Mouse (Mus musculus): ENCODE data around the gene Tfrc. TPM values are rescaled to one million over a fixed set of nuclear protein-coding genes. Genes with fewer than 3 reads are reported as not detected.

Gene Tfrc
- total and polyA plus RNA-seq, 3 experiments, result 190 to 840 (median 358) TPM

DNA sequence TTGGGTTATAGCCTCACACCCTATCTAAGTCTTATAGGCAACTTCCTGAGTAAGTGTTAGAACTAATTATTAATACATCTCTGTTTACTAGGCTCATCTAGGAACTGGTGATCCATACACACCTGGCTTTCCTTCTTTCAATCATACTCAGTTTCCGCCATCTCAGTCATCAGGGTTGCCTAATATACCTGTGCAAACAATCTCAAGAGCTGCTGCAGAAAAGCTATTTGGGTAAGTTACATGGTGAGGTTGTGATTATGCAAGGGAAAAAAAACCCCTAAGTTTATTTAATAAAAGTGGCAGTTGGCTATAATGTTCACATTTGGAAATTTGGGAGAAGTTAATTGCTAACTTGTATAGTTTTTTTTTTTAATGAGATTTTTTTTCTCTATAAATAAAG is 10.2 kb downstream of the Tfrc start:
- Histone ChIP-seq H3K79me2 (replicated peaks; ENCODE audit: control insufficient read depth, extremely low read depth, insufficient read depth, poor library complexity, severe bottlenecking) (peaks cover under 1% of the 10 kb centered on the region), H3K36me3 (replicated peaks in 1 of 2; ENCODE audit: control insufficient read depth in 1 of 2, insufficient read depth in 1 of 2, low read length in 1 of 2) (peaks cover 55 to 92% of the 10 kb centered on the region in 2 experiments), H3K27me3 (replicated peaks) (no peaks in the 10 kb centered on the region), H3K4me1 (ENCODE audit: control insufficient read depth in 1 of 2, insufficient read depth in 2 of 2) (peaks cover 0 to 5% of the 10 kb centered on the region in 2 experiments; a peak in 1 of 4 replicates), H3K9me3 (replicated peaks; ENCODE audit: low read length) (no peaks in the 10 kb centered on the region), H3K27ac (ENCODE audit: insufficient read depth, low read depth) (no peak overlapping the region), H3K4me2 (ENCODE audit: insufficient read depth, low read depth, poor library complexity, severe bottlenecking) (no peak overlapping the region), H3K9ac (ENCODE audit: insufficient read depth, low read depth) (no peak overlapping the region), H3K4me3 (replicated peaks in 1 of 3; ENCODE audit: low read depth in 2 of 3, low read length in 2 of 3, poor library complexity in 1 of 3) (no peak overlapping the region)
- no peak for TF ChIP-seq E2F4 (IDR thresholded peaks at IDR 0.05; ENCODE audit: insufficient replicate concordance, low read depth, low read length)
- TF ChIP-seq ZMIZ1 (IDR thresholded peaks at IDR 0.05; ENCODE audit: low read depth, low read length), result no peak
- TF ChIP-seq JUN (IDR thresholded peaks at IDR 0.05; ENCODE audit: insufficient read depth, low read depth, low read length), result no peak
- TF ChIP-seq UBTF (IDR thresholded peaks at IDR 0.05; ENCODE audit: low read depth, low read length), result no peak
- no peak for TF ChIP-seq MAZ (IDR thresholded peaks at IDR 0.05; ENCODE audit: low read depth, low read length)
- TF ChIP-seq EP300 (IDR thresholded peaks at IDR 0.05; ENCODE audit: low read length), result no peak
- TF ChIP-seq BHLHE40 (IDR thresholded peaks at IDR 0.05; ENCODE audit: low read depth, low read length), result no peak
- no peak for TF ChIP-seq SIN3A (IDR thresholded peaks at IDR 0.05; ENCODE audit: low read length)
- TF ChIP-seq JUND (conservative IDR thresholded peaks at IDR 0.05; ENCODE audit: low read depth, low read length), result no peak
- TF ChIP-seq ETS1 (conservative IDR thresholded peaks at IDR 0.05; ENCODE audit: low read depth, low read length), result no peak
- dilution Hi-C loops (cut with MboI; ENCODE audit: extremely low pct_ligation_motif_present, extremely low pct_unique_long_range_greater_than_20kb, low sequenced_read_pairs), result no loop called here
- in situ Hi-C loops (cut with MboI; ENCODE audit: low pct_ligation_motif_present, low pct_unique_long_range_greater_than_20kb, low sequenced_read_pairs), result no loop called here
- DNase-seq (ENCODE audit: extremely low read depth), result no peak

DNA sequence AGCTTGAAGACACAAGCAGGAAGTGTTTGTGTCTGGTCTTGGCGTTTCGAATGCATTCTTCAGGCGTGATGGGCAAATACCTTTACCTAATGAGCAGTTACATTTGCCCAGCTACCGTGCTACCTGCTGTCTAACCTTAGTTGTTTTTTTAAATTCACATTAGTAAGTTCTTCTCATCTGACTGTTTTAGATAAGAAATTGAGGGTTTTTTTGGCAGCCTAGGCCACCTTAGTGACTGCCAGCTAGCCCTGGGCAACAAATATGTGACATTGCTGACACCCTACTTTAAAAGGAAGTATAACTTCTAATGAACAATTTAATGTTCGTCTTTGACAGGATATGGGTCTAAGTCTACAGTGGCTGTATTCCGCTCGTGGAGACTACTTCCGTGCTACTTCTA is 19.4 kb downstream of the Tfrc start:
- no peak for DNase-seq (ENCODE audit: extremely low read depth)
- Histone ChIP-seq H3K9ac (ENCODE audit: insufficient read depth, low read depth) (no peak overlapping the region), H3K27ac (ENCODE audit: insufficient read depth, low read depth) (no peak overlapping the region), H3K4me1 (ENCODE audit: control insufficient read depth in 1 of 2, insufficient read depth in 2 of 2) (peaks cover 7 to 29% of the 10 kb centered on the region in 2 experiments; a peak in 3 of 4 replicates), H3K9me3 (replicated peaks; ENCODE audit: low read length) (no peaks in the 10 kb centered on the region), H3K27me3 (replicated peaks) (no peaks in the 10 kb centered on the region), H3K36me3 (replicated peaks in 1 of 2; ENCODE audit: control insufficient read depth in 1 of 2, insufficient read depth in 1 of 2, low read length in 1 of 2) (peaks cover 40 to 90% of the 10 kb centered on the region in 2 experiments), H3K4me3 (replicated peaks in 1 of 3; ENCODE audit: low read depth in 2 of 3, low read length in 2 of 3, poor library complexity in 1 of 3) (no peak overlapping the region), H3K4me2 (ENCODE audit: insufficient read depth, low read depth, poor library complexity, severe bottlenecking) (no peak overlapping the region), H3K79me2 (replicated peaks; ENCODE audit: control insufficient read depth, extremely low read depth, insufficient read depth, poor library complexity, severe bottlenecking) (0 out of 2 replicates have a peak, but pooled peaks cover 4% of the 10 kb centered on the region)
- in situ Hi-C loops (cut with MboI; ENCODE audit: low pct_ligation_motif_present, low pct_unique_long_range_greater_than_20kb, low sequenced_read_pairs) (no loop called here), dilution Hi-C loops (cut with MboI; ENCODE audit: extremely low pct_ligation_motif_present, extremely low pct_unique_long_range_greater_than_20kb, low sequenced_read_pairs) (no loop called here)
- TF ChIP-seq SIN3A (IDR thresholded peaks at IDR 0.05; ENCODE audit: low read length) (no peak), NELFE (IDR thresholded peaks at IDR 0.05; ENCODE audit: low read depth, low read length) (no peak), POLR2A (IDR thresholded peaks at IDR 0.05; ENCODE audit: low read depth, low read length) (no peak), ETS1 (conservative IDR thresholded peaks at IDR 0.05; ENCODE audit: low read depth, low read length) (no peak), SMC3 (IDR thresholded peaks at IDR 0.05; ENCODE audit: low read depth, low read length) (no peak), E2F4 (IDR thresholded peaks at IDR 0.05; ENCODE audit: insufficient replicate concordance, low read depth, low read length) (no peak), KAT2A (IDR thresholded peaks at IDR 0.05; ENCODE audit: insufficient replicate concordance, low read length) (no peak), MAZ (IDR thresholded peaks at IDR 0.05; ENCODE audit: low read depth, low read length) (no peak), UBTF (IDR thresholded peaks at IDR 0.05; ENCODE audit: low read depth, low read length) (no peak)
